In the genomic region with DNA sequence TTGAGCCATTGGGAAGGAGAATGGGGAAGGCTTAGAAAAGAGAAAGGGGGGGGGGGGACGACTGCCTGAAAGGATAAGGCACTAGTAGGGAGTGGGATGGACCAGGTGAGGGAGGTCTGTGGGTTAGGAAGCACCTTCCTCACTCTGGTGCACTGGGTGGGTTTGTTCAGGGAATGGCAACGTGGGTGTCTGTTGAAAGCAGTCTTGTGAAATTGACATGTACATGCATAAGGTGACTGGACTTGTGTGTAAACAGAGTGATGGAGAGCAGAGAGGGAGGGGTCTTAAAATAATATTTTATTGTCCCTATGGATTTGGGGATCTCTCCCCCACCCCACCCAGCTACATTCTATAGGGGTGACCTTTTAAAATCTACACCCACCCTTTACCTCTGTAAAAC, we compare ENCODE assay signal across 10 mouse cellular contexts.
DNase-seq lines count a peak whose midpoint lies in the region; ATAC-seq and TF ChIP-seq lines count a peak whose summit lies in the region.
"Had no signal": no experiment of that assay in that cellular context is flagged by ENCODE, and none has a peak within 500 bp of the region (broad histone marks: within the 10 kb centered on the region; RNA-seq: fewer than 3 reads in every experiment).

No protein-coding gene starts in this region.

- peaks cover 50% of the 10 kb centered on the region for H3K4me1 ChIP-seq in kidney, embryonic 15.5 days
- no peaks in the 10 kb centered on the region for H3K4me1 ChIP-seq in kidney, adult 2 months (ENCODE audit: control insufficient read depth, insufficient read depth, low read length)
- H3K4me1 ChIP-seq in embryonic facial prominence, embryonic 13.5 days = peaks cover 26% of the 10 kb centered on the region
- H3K4me1 ChIP-seq in hindbrain, embryonic 14.5 days (replicated peaks; ENCODE audit: control insufficient read depth, insufficient read depth, low read length) = peaks cover 38% of the 10 kb centered on the region
- H3K4me1 ChIP-seq in neural tube, embryonic 13.5 days (replicated peaks) = peaks cover 41% of the 10 kb centered on the region

- H3K36me3 ChIP-seq in kidney, embryonic 15.5 days = no peaks in the 10 kb centered on the region
- H3K36me3 ChIP-seq in kidney, adult 2 months (ENCODE audit: control insufficient read depth, insufficient read depth, low read length) = no peaks in the 10 kb centered on the region
- no peaks in the 10 kb centered on the region for H3K36me3 ChIP-seq in embryonic facial prominence, embryonic 13.5 days
- peaks cover 40% of the 10 kb centered on the region for H3K36me3 ChIP-seq in hindbrain, embryonic 14.5 days (replicated peaks; ENCODE audit: control insufficient read depth, insufficient read depth)
- peaks cover 30% of the 10 kb centered on the region for H3K36me3 ChIP-seq in neural tube, embryonic 13.5 days
- H3K36me3 ChIP-seq: G1E had no signal

- DNase-seq in kidney, adult 2 months = no peak
- DNase-seq in hindbrain, embryonic 14.5 days (ENCODE audit: low spot score) = no peak
- DNase-seq in retina, postnatal 1 day = no peak
- DNase-seq: thymus, adult 18-20 months had no signal

- H3K4me3 ChIP-seq in kidney, embryonic 15.5 days (replicated peaks) = peak overlapping the region; percentile 33; the same call in 1 of the 2 replicates
- no peak overlapping the region for H3K4me3 ChIP-seq in kidney, adult 2 months (ENCODE audit: insufficient read depth, low read depth, low read length)
- 0 out of 2 replicates have a peak overlapping the region, but pooled peaks have one; percentile 38 for H3K4me3 ChIP-seq in embryonic facial prominence, embryonic 13.5 days
- peak overlapping the region; percentile 68 for H3K4me3 ChIP-seq in hindbrain, embryonic 14.5 days (replicated peaks; ENCODE audit: low read length)
- peak overlapping the region; percentile 82 for H3K4me3 ChIP-seq in neural tube, embryonic 13.5 days
- H3K4me3 ChIP-seq: erythroblast, embryonic 14.5 days had no signal

- H3K9me3 ChIP-seq in kidney, embryonic 15.5 days (replicated peaks) = no peaks in the 10 kb centered on the region
- no peaks in the 10 kb centered on the region for H3K9me3 ChIP-seq in embryonic facial prominence, embryonic 13.5 days
- no peaks in the 10 kb centered on the region for H3K9me3 ChIP-seq in hindbrain, embryonic 14.5 days (ENCODE audit: control insufficient read depth, low read length)
- H3K9me3 ChIP-seq in neural tube, embryonic 13.5 days = no peaks in the 10 kb centered on the region
- H3K9me3 ChIP-seq: G1E had no signal

- peaks cover 100% of the 10 kb centered on the region for H3K27me3 ChIP-seq in kidney, embryonic 15.5 days
- H3K27me3 ChIP-seq in kidney, adult 2 months (replicated peaks; ENCODE audit: control insufficient read depth, insufficient read depth, low read length) = peaks cover 7% of the 10 kb centered on the region
- H3K27me3 ChIP-seq in embryonic facial prominence, embryonic 13.5 days = peaks cover 99% of the 10 kb centered on the region
- H3K27me3 ChIP-seq in hindbrain, embryonic 14.5 days (ENCODE audit: control insufficient read depth, insufficient read depth, low read length) = no peaks in the 10 kb centered on the region
- H3K27me3 ChIP-seq in neural tube, embryonic 13.5 days = no peaks in the 10 kb centered on the region; the same call in 1 of the 2 replicates

- WGBS in kidney, embryonic 15.5 days = 6% methylated on average over 1 of the region's 2 CpGs
- WGBS in kidney, adult 2 months = 4% methylated on average over 2 of the region's 2 CpGs
- 0% methylated on average over 2 of the region's 2 CpGs for WGBS in embryonic facial prominence, embryonic 13.5 days
- WGBS in hindbrain, embryonic 14.5 days = 0% methylated on average over 2 of the region's 2 CpGs
- 0% methylated on average over 2 of the region's 2 CpGs for WGBS in neural tube, embryonic 13.5 days

- TF ChIP-seq POLR2A in kidney, adult 2 months (IDR thresholded peaks at IDR 0.05; ENCODE audit: low read depth, low read length) = no peak

- H3K4me2 ChIP-seq in kidney, embryonic 15.5 days = peak overlapping the region; percentile 65
- H3K4me2 ChIP-seq in embryonic facial prominence, embryonic 13.5 days = peak overlapping the region; percentile 60; the same call in 1 of the 2 replicates
- H3K4me2 ChIP-seq in hindbrain, embryonic 14.5 days (replicated peaks) = peak overlapping the region; percentile 100
- H3K4me2 ChIP-seq in neural tube, embryonic 13.5 days = peak overlapping the region; percentile 93

- no peak overlapping the region for H3K9ac ChIP-seq in kidney, embryonic 15.5 days
- no peak overlapping the region for H3K9ac ChIP-seq in embryonic facial prominence, embryonic 13.5 days
- H3K9ac ChIP-seq in hindbrain, embryonic 14.5 days = peak overlapping the region; percentile 100
- peak overlapping the region; percentile 99 for H3K9ac ChIP-seq in neural tube, embryonic 13.5 days

- no peak for TF ChIP-seq CTCF in kidney, adult 2 months (conservative IDR thresholded peaks at IDR 0.05; ENCODE audit: insufficient read depth, insufficient read length, low read depth, low read length)

- ATAC-seq in kidney, embryonic 15.5 days (replicated peaks; ENCODE audit: low FRiP score) = no peak
- no peak for ATAC-seq in embryonic facial prominence, embryonic 13.5 days (ENCODE audit: insufficient number of reproducible peaks, insufficient read depth, low FRiP score, low TSS enrichment, low read depth)
- peak; percentile 4 for ATAC-seq in hindbrain, embryonic 14.5 days (ENCODE audit: low FRiP score)
- ATAC-seq in neural tube, embryonic 13.5 days (ENCODE audit: low read depth) = no peak
- no peak for ATAC-seq in granulocyte monocyte progenitor cell, adult 5-6 weeks (replicated peaks; ENCODE audit: poor library complexity, severe bottlenecking)

- no peak overlapping the region for H3K27ac ChIP-seq in kidney, embryonic 15.5 days
- no peak overlapping the region for H3K27ac ChIP-seq in kidney, adult 2 months (ENCODE audit: insufficient read depth, low read depth, low read length)
- no peak overlapping the region for H3K27ac ChIP-seq in embryonic facial prominence, embryonic 13.5 days
- peak overlapping the region; percentile 100 for H3K27ac ChIP-seq in hindbrain, embryonic 14.5 days
- peak overlapping the region; percentile 100 for H3K27ac ChIP-seq in neural tube, embryonic 13.5 days (replicated peaks)

Comparison
In these comparisons a context has a peak if more than half of its experiments do, and no peak if none do; other contexts are left out.
1. H3K27ac ChIP-seq: peak in hindbrain, embryonic 14.5 days (single experiment) and neural tube, embryonic 13.5 days (single experiment); none in kidney, embryonic 15.5 days (single experiment), kidney, adult 2 months (single experiment) and embryonic facial prominence, embryonic 13.5 days (single experiment).
2. H3K9ac ChIP-seq: peak in hindbrain, embryonic 14.5 days (single experiment) and neural tube, embryonic 13.5 days (single experiment); none in kidney, embryonic 15.5 days (single experiment) and embryonic facial prominence, embryonic 13.5 days (single experiment).
3. Peak in every context shown above with its lines, with median percentiles within 50 percentile points of each other: H3K4me2 ChIP-seq.